Mouse (Mus musculus): ENCODE measurements around the gene Ppp6r1.

DNA sequence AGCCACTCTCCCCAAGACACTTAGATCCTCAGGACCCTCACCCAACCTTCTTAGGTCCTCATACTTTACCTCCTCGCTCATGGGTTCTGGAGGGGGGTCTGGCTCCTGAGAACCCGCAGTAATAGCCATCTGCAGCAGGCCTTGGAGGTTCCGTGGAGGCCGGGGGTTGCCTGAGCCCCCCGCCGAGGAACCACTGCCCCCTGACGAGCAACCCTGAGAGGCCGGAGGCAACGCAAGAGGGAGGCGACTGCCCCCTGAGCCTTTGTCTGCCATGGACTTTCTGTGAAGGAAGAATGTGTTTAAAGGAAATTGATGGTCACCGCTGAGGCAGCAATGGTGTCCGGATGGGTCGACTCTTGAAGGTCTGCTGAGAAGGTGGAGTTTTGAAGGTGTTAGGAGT, 25.4 kb upstream of the Ppp6r1 start:
- TF ChIP-seq POLR2A (IDR thresholded peaks at IDR 0.05; ENCODE audit: insufficient read depth, low read length): no peak
- TF ChIP-seq CTCF (IDR thresholded peaks at IDR 0.05; ENCODE audit: low read depth, low read length): no peak
- TF ChIP-seq EP300 (IDR thresholded peaks at IDR 0.05; ENCODE audit: insufficient read depth, low read depth, low read length): no peak
